Mouse (Mus musculus): ENCODE results near the gene Baiap2l1. TPM values are rescaled to one million over a fixed set of nuclear protein-coding genes. Genes with fewer than 3 reads are reported as not detected.

The Baiap2l1 gene
- polyA plus RNA-seq, 1 experiment from 2014 or later = 0.16 TPM

DNA sequence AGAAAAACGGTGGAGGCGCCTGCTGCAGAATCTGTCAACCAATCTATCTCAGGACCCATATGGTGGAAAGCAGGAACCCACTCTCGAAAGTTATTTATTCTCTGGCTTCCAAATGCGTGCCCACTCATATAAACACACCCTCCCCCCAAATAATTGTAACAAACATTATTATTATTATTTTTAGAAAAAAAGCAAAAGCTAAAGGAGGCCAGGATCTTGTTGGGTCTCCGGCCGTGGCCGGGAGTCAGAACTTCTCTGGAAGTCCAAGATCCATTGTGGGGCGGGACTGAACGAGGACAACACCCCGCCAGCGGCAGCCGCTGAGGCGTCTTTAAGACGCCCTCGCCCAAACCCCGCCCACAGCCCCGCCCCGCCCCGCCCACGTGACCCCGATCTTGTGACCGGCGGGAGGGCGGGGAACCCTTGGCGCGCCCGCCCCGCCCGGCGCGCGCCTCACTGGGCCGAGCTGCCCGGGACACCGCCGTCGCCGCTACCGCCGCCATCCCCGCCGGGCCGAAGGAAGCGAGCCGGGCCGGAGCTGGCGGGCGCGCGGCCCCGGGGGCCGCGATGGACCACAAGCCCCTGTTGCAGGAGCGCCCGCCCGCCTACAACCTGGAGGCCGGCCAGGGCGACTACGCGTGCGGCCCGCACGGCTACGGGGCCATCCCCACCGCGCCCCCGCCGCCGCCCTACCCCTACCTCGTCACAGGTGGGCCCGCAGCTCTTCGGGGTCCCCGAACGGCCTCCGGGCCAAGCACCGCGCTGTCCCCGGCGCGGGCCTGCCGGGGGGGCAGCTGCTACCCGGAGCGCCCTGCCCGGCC is 102.9 kb downstream of the Baiap2l1 start:
- WGBS (ENCODE audit: missing documents) = under 1% methylated on average over 74 of the region's 84 CpGs
- H3K36me3 ChIP-seq (ENCODE audit: inconsistent target) = peaks cover 26% of the 10 kb centered on the region; the same call in 1 of the 2 replicates
- H3K4me3 ChIP-seq (ENCODE audit: inconsistent target) = peak overlapping the region; percentile 62
- H3K79me2 ChIP-seq (ENCODE audit: inconsistent target) = peaks cover 84% of the 10 kb centered on the region
- H3K27ac ChIP-seq = peak overlapping the region; percentile 99

DNA sequence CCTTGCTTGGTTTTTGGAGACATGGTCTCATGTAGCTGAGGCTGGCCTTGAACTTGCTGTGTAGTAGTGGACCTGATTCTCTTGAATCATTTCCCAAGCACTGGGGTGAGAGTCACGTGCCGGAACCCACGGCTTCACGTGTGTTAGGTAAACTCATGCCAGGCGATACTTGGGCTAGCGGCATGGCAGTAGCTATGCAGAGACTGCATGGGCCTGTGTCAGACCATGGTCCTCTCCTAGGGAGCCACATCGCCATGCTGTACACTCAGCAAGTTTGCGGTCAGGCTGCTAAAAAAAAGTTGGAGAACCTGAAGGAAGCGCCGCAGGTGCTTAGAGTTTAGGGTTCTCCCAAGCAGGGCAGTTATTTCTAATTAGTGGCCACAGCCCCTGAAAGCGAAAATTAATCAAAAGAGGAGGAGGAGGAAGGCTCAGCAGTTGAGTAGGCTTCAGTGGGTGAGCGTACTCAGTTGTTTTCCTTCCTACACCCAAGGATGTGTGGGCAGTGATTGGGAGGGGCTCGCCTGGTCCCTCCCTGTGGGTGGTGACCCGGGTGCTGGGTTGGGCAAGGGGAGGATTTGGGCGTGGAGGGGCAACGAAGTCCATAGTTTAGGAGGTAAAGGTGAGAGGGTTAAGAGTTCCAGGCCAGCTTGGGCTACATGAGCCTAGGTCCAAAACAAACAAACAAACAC is 103.6 kb downstream of the Baiap2l1 start:
- Histone ChIP-seq H3K27ac (peak overlapping the region; percentile 99), H3K4me3 (ENCODE audit: inconsistent target) (peak overlapping the region; percentile 48), H3K36me3 (ENCODE audit: inconsistent target) (peaks cover 18% of the 10 kb centered on the region; the same call in 1 of the 2 replicates), H3K79me2 (ENCODE audit: inconsistent target) (peaks cover 84% of the 10 kb centered on the region)
- 28% methylated on average over 16 of the region's 16 CpGs for WGBS (ENCODE audit: missing documents)

- peaks cover 79% of the 10 kb centered on the region for H3K79me2 ChIP-seq (ENCODE audit: inconsistent target)
- no peak overlapping the region for H3K4me3 ChIP-seq (ENCODE audit: inconsistent target)
- peak overlapping the region; percentile 99 for H3K27ac ChIP-seq
- 87% methylated on average over 4 of the region's 4 CpGs for WGBS (ENCODE audit: missing documents)
- H3K36me3 ChIP-seq (ENCODE audit: inconsistent target) = peaks cover 8% of the 10 kb centered on the region; the same call in 1 of the 2 replicates
Observed at GRCm38 (mm10) chr5:144253212-144253611, 104.7 kb downstream of the Baiap2l1 start.

GRCm38 (mm10) chr5:144251876-144252577 is 105.9 kb downstream of the Baiap2l1 start:
- Histone ChIP-seq H3K4me3 (ENCODE audit: inconsistent target) (no peak overlapping the region), H3K79me2 (ENCODE audit: inconsistent target) (peaks cover 69% of the 10 kb centered on the region)
- 10% methylated on average over 13 of the region's 13 CpGs for WGBS (ENCODE audit: missing documents)

DNA sequence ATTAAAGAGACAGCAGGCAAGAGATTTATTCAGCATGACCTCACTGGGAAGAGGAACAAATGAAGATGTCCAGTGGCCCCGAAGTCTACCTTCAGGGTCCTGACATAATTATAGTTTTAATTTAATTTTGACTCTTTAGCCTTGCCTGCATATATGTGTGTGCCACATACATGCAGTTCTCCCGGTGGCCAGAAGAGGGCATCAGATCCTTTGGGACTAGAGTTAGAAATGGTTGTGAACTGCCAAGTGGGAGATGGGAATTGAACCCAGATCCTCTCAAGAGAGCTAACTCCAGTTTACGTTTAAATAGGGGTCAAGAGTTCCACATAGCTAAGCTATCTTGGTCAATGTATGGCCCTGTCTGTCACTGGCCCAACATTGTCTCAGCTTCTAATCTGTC is 108.0 kb downstream of the Baiap2l1 start:
- Histone ChIP-seq H3K4me3 (ENCODE audit: inconsistent target) (no peak overlapping the region), H3K27ac (peak overlapping the region; percentile 99), H3K36me3 (ENCODE audit: inconsistent target) (no peaks in the 10 kb centered on the region), H3K79me2 (ENCODE audit: inconsistent target) (peaks cover 76% of the 10 kb centered on the region)
- WGBS (ENCODE audit: missing documents) = 89% methylated on average over 3 of the region's 3 CpGs

More at GRCm38 (mm10) chr5:144251876-144252577, 105.9 kb downstream of the Baiap2l1 start:
- Histone ChIP-seq H3K27ac (peak overlapping the region; percentile 99), H3K36me3 (ENCODE audit: inconsistent target) (no peaks in the 10 kb centered on the region)

GRCm38 (mm10) chr5:144247906-144248585 is 109.9 kb downstream of the Baiap2l1 start:
- no peaks in the 10 kb centered on the region for H3K36me3 ChIP-seq (ENCODE audit: inconsistent target)
- H3K79me2 ChIP-seq (ENCODE audit: inconsistent target) = peaks cover 71% of the 10 kb centered on the region
- no peak overlapping the region for H3K4me3 ChIP-seq (ENCODE audit: inconsistent target)
- H3K27ac ChIP-seq = peak overlapping the region; percentile 99
- 15% methylated on average over 10 of the region's 10 CpGs for WGBS (ENCODE audit: missing documents)

DNA sequence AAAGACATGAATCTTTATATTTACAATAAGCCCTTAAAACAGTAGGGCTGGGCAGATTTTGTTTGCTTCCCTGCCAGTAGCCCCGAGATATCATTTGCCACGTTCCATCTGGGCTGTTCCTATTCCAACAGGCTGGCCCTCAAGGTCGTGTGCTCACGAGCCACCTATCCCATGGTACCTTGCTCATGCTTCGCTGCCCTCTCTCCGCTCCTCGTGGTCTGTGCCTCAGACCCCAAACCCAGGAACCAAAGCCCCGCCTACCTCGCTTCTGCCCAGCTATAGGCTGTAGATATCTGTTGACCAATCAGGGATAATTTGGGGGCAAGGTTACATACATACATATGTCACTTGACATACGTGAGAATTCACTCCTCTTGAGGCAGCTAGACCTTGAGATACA is 110.6 kb downstream of the Baiap2l1 start:
- H3K27ac ChIP-seq = peak overlapping the region; percentile 99
- 0 out of 2 replicates have a peak, but pooled peaks cover under 1% of the 10 kb centered on the region for H3K36me3 ChIP-seq (ENCODE audit: inconsistent target)
- WGBS (ENCODE audit: missing documents) = 92% methylated on average over 10 of the region's 10 CpGs
- peaks cover 64% of the 10 kb centered on the region for H3K79me2 ChIP-seq (ENCODE audit: inconsistent target)
- no peak overlapping the region for H3K4me3 ChIP-seq (ENCODE audit: inconsistent target)

DNA sequence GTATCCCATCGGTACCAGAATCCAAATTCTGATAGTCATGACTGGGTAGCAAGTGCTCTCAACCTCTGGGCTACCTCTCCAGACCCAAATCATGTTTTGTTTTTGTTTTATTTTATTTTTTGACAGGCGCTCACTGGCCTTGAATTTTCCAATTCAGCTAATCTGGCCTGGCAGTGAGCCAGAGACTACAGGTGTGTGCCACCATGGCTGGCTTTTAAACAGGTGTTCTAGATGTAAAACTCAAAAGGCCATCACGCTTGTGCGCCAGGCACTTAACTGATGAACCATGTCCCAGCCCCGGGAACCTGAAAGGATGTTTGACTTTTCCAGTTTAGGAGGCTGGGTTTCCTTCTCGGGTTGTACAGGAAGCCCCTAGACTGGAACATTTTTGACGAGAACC is 111.2 kb downstream of the Baiap2l1 start:
- H3K4me3 ChIP-seq (ENCODE audit: inconsistent target) = no peak overlapping the region
- peak overlapping the region; percentile 99 for H3K27ac ChIP-seq
- H3K36me3 ChIP-seq (ENCODE audit: inconsistent target) = peaks cover 7% of the 10 kb centered on the region
- WGBS (ENCODE audit: missing documents) = 95% methylated on average over 7 of the region's 7 CpGs
- H3K79me2 ChIP-seq (ENCODE audit: inconsistent target) = peaks cover 62% of the 10 kb centered on the region

DNA sequence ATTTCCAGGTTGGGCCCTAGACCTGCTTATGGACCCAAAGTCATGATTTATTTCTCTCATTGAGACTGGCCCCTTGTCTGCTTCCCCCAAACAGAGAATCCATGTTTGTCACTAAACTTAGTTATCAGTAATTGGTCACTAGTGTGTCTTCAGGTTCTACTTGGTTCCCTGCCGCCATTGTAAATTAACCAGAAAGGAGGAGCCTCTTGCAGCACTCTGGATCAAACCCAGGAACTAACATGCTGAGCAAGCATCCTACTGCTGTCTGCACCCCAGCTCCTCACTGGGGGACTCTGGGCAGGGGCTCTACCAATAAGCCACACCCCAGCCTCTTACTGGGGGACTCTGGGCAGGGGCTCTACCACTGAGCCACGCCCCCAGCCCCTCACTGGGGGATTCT is 112.3 kb downstream of the Baiap2l1 start:
- 100% methylated on average over 2 of the region's 2 CpGs for WGBS (ENCODE audit: missing documents)
- Histone ChIP-seq H3K4me3 (ENCODE audit: inconsistent target) (no peak overlapping the region), H3K27ac (no peak overlapping the region), H3K79me2 (ENCODE audit: inconsistent target) (peaks cover 51% of the 10 kb centered on the region), H3K36me3 (ENCODE audit: inconsistent target) (peaks cover 15% of the 10 kb centered on the region)

GRCm38 (mm10) chr5:144243901-144244487 is 113.9 kb downstream of the Baiap2l1 start, which contains the start of gene Bri3:
Bri3 (plus strand) TSS chr5:144244437.
- H3K4me3 ChIP-seq (ENCODE audit: inconsistent target) = no peak within 1 kb of the TSS
- peaks cover 15% of the 10 kb centered on the region for H3K36me3 ChIP-seq (ENCODE audit: inconsistent target)
- H3K79me2 ChIP-seq (ENCODE audit: inconsistent target) = peaks cover 35% of the 10 kb centered on the region; the same call in 1 of the 2 replicates
- WGBS (ENCODE audit: missing documents) = 94% methylated on average over 7 of the region's 7 CpGs
- H3K27ac ChIP-seq = no peak within 1 kb of the TSS

GRCm38 (mm10) chr5:144238969-144239368 is 118.9 kb downstream of the Baiap2l1 start:
- H3K4me3 ChIP-seq (ENCODE audit: inconsistent target) = no peak overlapping the region
- H3K36me3 ChIP-seq (ENCODE audit: inconsistent target) = peaks cover 15% of the 10 kb centered on the region
- no peaks in the 10 kb centered on the region; the same call in 1 of the 2 replicates for H3K79me2 ChIP-seq (ENCODE audit: inconsistent target)
- 100% methylated on average over 1 of the region's 1 CpGs for WGBS (ENCODE audit: missing documents)
- no peak overlapping the region for H3K27ac ChIP-seq

GRCm38 (mm10) chr5:144234714-144235113 is 123.2 kb downstream of the Baiap2l1 start:
- no peaks in the 10 kb centered on the region for H3K36me3 ChIP-seq (ENCODE audit: inconsistent target)
- no peaks in the 10 kb centered on the region for H3K79me2 ChIP-seq (ENCODE audit: inconsistent target)
- 93% methylated on average over 7 of the region's 7 CpGs for WGBS (ENCODE audit: missing documents)

DNA sequence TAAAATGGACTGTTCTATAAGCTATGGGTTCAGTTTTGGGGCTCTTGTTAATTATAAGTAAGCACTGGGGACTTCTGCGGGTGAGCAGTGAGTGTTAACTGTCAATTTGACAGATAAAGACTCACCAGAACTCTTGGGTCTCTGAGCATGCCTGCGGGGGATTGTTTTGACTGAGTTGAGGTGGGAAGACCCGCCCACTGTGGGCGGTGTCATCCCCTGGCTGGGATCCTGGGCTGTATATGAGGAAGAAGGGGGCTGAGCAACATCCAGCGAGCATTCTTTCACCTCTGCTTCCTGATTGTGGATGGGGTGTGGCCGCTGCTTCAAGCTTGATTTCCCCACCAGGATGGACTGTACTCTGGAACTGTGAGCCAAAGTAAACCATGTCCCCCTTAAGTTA is 123.7 kb downstream of the Baiap2l1 start:
- Histone ChIP-seq H3K79me2 (ENCODE audit: inconsistent target) (no peaks in the 10 kb centered on the region), H3K36me3 (ENCODE audit: inconsistent target) (no peaks in the 10 kb centered on the region), H3K4me3 (ENCODE audit: inconsistent target) (no peak overlapping the region), H3K27ac (no peak overlapping the region)
- WGBS (ENCODE audit: missing documents) = 78% methylated on average over 5 of the region's 6 CpGs

More at GRCm38 (mm10) chr5:144234714-144235113, 123.2 kb downstream of the Baiap2l1 start:
- Histone ChIP-seq H3K27ac (no peak overlapping the region), H3K4me3 (ENCODE audit: inconsistent target) (no peak overlapping the region)

Measured in macrophage (primary cell).